Mouse (Mus musculus) ES-CJ7 (cell line): ENCODE data around the gene Yipf2.
A peak's percentile ranks its signal among the peaks of the same experiment; 100 is the strongest.
"Not testable (repeated sequence)": the region's sequence is repeated elsewhere in the genome, so short reads cannot be mapped to it uniquely, and the experiment has no call there.

ENCODE experiments used
- DNase-seq: peaks from one replicate; pipeline ENCODE4 v3.0.0; 2011; ENCODE audit warnings: low read depth, low spot score

Gene Yipf2

GRCm38 (mm10) chr9:21600186-21600585 lies 7.6 kb upstream of the Yipf2 start:
- no peak for DNase-seq

- peak; percentile 62 for DNase-seq
Observed at GRCm38 (mm10) chr9:21598198-21598597, 5.6 kb upstream of the Yipf2 start.

GRCm38 (mm10) chr9:21594838-21595237 lies 2.2 kb upstream of the Yipf2 start:
- no peak for DNase-seq

GRCm38 (mm10) chr9:21594350-21594749 lies 1.7 kb upstream of the Yipf2 start:
- DNase-seq = not testable (repeated sequence)

GRCm38 (mm10) chr9:21593122-21593721 lies 594 bp upstream of the Yipf2 start:
- no peak for DNase-seq

- DNase-seq = no peak
Observed at GRCm38 (mm10) chr9:21591831-21592702, 561 bp downstream of the Yipf2 start.

- no peak for DNase-seq
Observed at GRCm38 (mm10) chr9:21591127-21591830, 1.3 kb downstream of the Yipf2 start.

GRCm38 (mm10) chr9:21589538-21589937 lies 3.1 kb downstream of the Yipf2 start:
- DNase-seq = no peak

- no peak for DNase-seq
Observed at GRCm38 (mm10) chr9:21588350-21588749, 4.3 kb downstream of the Yipf2 start.

- no peak for DNase-seq
Observed at GRCm38 (mm10) chr9:21587678-21588349, 4.8 kb downstream of the Yipf2 start.

GRCm38 (mm10) chr9:21585401-21585800 lies 7.2 kb downstream of the Yipf2 start:
- DNase-seq = no peak

GRCm38 (mm10) chr9:21578226-21578625 lies 14.4 kb downstream of the Yipf2 start:
- no peak for DNase-seq

GRCm38 (mm10) chr9:21576286-21576685 lies 16.3 kb downstream of the Yipf2 start:
- DNase-seq = no peak

GRCm38 (mm10) chr9:21575253-21575652 lies 17.4 kb downstream of the Yipf2 start:
- DNase-seq = no peak

- no peak for DNase-seq
Observed at GRCm38 (mm10) chr9:21574012-21574801, 18.4 kb downstream of the Yipf2 start.

GRCm38 (mm10) chr9:21568657-21569255 lies 23.9 kb downstream of the Yipf2 start:
- no peak for DNase-seq

- no peak for DNase-seq
Observed at GRCm38 (mm10) chr9:21567051-21567450, 25.6 kb downstream of the Yipf2 start.

GRCm38 (mm10) chr9:21566538-21566937 lies 26.1 kb downstream of the Yipf2 start:
- no peak for DNase-seq

GRCm38 (mm10) chr9:21565004-21565586 lies 27.5 kb downstream of the Yipf2 start:
- no peak for DNase-seq

- DNase-seq = no peak
Observed at GRCm38 (mm10) chr9:21564420-21564819, 28.2 kb downstream of the Yipf2 start.
